Mouse (Mus musculus) E14TG2a.4 (cell line): ENCODE results near the gene Csdc2.
A peak's percentile ranks its signal among the peaks of the same experiment; 100 is the strongest.

Source experiments
- H3K27me3 ChIP-seq: 2 replicates; pipeline ENCODE4 v1.6.1; 2014; ENCODE audit warnings: low read length, control low read depth; ENCODE audit not compliant: insufficient read depth
- H3K36me3 ChIP-seq: 2 replicates; pipeline ENCODE4 v1.6.1; 2014; ENCODE audit warnings: low read length, control low read depth; ENCODE audit not compliant: insufficient read depth
- H3K4me1 ChIP-seq: replicated peaks from 2 replicates; pipeline ENCODE4 v1.6.1; 2014; ENCODE audit warnings: low read depth, low read length, control low read depth
- H3K4me3 ChIP-seq: replicated peaks from 2 replicates; pipeline ENCODE4 v1.5.1; 2014; ENCODE audit warnings: mild to moderate bottlenecking, low read length
- H3K9me3 ChIP-seq: 2 replicates; pipeline ENCODE4 v1.6.1; 2014; ENCODE audit warnings: low read length, control low read depth
- CTCF ChIP-seq: conservative IDR thresholded peaks from 2 replicates; pipeline ENCODE4 v1.5.1; 2014; ENCODE audit warnings: low read length
- NANOG ChIP-seq: IDR thresholded peaks from 2 replicates; pipeline ENCODE4 v1.6.1; 2014; ENCODE audit warnings: borderline replicate concordance, low read length, mixed read lengths
- POU5F1 ChIP-seq: IDR thresholded peaks from 2 replicates; pipeline ENCODE4 v1.6.1; 2014; ENCODE audit warnings: low read length, borderline replicate concordance

Gene Csdc2

DNA sequence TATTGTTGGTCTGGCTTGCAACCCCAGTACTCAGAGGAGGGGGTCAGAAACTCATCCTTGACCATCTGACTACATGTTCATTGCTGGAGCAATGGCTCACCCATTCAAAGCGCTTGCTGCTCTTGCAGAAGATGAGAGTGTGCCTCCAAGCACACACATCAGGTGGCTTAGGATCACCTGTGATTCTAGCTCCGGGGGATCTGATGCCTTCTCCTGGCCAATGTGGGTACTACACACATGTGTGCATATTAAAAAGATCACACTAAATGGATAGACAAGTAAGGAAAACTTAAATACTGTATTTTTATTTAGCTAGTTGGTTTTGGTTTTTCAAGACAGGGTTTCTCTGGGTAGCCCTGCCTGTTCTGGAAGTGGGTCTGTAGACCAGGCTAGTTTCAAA, 4.5 kb downstream of the Csdc2 start:
- H3K27me3 ChIP-seq: peaks cover 22% of the 10 kb centered on the region
- no peak overlapping the region for H3K4me3 ChIP-seq
- TF ChIP-seq CTCF (peak; percentile 81), NANOG (no peak)

DNA sequence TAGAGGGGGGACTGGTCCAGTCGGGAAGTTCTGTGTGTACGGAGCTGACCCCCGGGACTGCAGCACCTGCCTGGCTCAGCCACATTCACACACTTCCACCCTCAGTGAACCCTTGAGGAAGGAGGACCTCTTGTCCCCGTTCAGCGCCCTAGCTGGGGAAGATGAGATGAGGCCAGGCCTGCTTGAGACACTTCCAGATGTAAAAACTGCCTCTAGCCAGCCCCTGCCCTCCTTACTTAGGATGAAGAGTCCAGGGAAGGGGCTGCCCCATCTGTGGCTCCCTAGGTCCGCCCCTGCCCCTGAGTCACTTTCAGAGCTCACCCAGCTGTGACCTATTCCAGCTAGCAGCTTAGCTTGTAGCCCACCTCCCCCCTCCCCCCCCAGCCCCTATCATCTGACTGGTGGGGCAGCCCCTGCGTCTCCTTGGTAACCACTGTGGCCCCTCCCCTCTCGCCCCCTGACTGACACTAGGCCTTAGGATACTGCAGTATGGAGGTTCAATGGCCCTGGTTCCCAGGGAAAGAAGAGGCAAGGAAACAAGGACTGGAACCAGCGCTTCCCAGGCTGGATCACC, 6.7 kb downstream of the Csdc2 start:
- no peaks in the 10 kb centered on the region for H3K9me3 ChIP-seq
- TF ChIP-seq NANOG (no peak), CTCF (no peak), POU5F1 (no peak)

More for the DNA sequence above, 4.5 kb downstream of the Csdc2 start:
- no peaks in the 10 kb centered on the region for H3K9me3 ChIP-seq
- no peaks in the 10 kb centered on the region for H3K36me3 ChIP-seq
- peaks cover 48% of the 10 kb centered on the region for H3K4me1 ChIP-seq

DNA sequence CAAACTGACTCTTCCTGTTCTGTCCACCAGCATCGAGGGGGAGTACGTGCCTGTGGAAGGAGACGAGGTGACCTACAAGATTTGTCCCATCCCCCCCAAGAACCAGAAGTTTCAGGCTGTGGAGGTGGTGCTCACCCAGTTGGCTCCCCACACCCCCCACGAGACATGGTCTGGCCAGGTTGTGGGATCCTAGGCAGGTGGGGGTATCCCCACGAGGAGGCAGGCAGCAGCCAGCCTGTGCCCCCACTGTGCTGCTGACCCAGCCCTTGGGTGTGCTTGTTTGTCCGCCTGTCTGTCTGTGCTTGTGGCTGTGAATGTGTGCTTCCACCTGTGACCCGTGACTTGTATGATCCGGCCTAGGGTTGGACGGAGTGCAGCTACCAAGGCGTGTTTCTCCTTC, 12.5 kb downstream of the Csdc2 start:
- no peak for TF ChIP-seq NANOG
- no peak for TF ChIP-seq CTCF
- TF ChIP-seq POU5F1: no peak
- Histone ChIP-seq H3K9me3 (no peaks in the 10 kb centered on the region), H3K4me1 (peaks cover 42% of the 10 kb centered on the region), H3K4me3 (no peak overlapping the region), H3K27me3 (no peaks in the 10 kb centered on the region; the same call in 1 of the 2 replicates), H3K36me3 (peaks cover 45% of the 10 kb centered on the region)

More for the DNA sequence above, 6.7 kb downstream of the Csdc2 start:
- H3K36me3 ChIP-seq: no peaks in the 10 kb centered on the region
- H3K27me3 ChIP-seq: peaks cover 2% of the 10 kb centered on the region; the same call in 1 of the 2 replicates
- peaks cover 34% of the 10 kb centered on the region for H3K4me1 ChIP-seq
- H3K4me3 ChIP-seq: no peak overlapping the region

DNA sequence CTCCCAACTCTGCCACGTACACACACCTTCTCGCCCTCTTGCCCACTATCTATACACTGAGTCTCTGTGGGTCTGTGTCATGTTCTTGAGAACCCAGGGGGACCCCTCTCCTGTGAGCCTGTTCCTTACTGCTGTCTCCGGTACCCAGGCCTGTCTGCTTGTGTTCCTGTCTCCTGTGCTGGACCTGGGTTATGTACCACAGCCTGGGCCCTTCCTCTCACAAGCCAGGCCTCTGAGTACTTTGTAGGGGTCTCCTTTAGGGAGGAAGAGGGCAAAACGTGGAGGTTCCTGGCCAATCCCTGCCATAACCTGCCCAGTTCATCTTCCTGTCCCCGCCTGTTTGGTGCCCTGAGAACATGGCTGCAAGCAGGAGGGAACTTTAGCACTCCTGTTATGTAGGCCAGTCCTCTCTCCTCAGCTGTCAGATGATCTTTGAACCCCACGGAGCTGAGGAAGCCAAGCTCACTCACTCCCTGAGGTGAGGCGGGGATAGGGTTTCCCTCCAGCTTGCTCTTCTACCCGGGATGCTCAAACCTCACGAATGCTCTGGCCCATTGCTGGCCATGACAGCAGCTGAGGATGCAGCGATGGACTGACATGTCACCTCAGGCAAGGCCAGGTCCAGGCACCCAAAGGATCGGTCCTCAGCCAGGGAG, 13.0 kb downstream of the Csdc2 start:
- peaks cover 47% of the 10 kb centered on the region for H3K4me1 ChIP-seq
- peaks cover 50% of the 10 kb centered on the region for H3K36me3 ChIP-seq
- TF ChIP-seq POU5F1 (no peak), NANOG (no peak), CTCF (no peak)
- H3K27me3 ChIP-seq: no peaks in the 10 kb centered on the region; the same call in 1 of the 2 replicates
- H3K4me3 ChIP-seq: no peak overlapping the region
- no peaks in the 10 kb centered on the region for H3K9me3 ChIP-seq

DNA sequence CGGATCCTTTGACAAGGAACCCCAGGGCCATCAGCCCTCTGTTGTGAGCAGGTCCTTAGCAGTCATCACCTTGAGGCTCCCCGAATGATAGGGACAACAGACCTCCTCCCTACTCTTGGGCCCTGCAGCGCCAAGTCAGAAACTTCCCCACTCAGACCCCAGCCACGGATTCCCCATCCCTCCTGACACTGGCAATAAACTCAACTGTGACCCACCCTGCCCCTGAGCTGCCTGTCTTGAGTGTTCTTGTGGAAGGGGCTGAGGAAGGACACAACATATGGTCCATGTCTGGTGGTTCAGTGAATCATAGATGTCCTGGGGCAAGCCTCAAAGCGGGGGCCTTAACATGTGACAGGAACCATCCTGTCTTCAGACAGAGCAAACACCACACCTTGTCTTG, 14.2 kb downstream of the Csdc2 start:
- Histone ChIP-seq H3K27me3 (no peaks in the 10 kb centered on the region), H3K4me3 (no peak overlapping the region), H3K4me1 (peaks cover 53% of the 10 kb centered on the region), H3K36me3 (peaks cover 61% of the 10 kb centered on the region), H3K9me3 (no peaks in the 10 kb centered on the region)
- TF ChIP-seq POU5F1 (no peak), CTCF (no peak), NANOG (no peak)

DNA sequence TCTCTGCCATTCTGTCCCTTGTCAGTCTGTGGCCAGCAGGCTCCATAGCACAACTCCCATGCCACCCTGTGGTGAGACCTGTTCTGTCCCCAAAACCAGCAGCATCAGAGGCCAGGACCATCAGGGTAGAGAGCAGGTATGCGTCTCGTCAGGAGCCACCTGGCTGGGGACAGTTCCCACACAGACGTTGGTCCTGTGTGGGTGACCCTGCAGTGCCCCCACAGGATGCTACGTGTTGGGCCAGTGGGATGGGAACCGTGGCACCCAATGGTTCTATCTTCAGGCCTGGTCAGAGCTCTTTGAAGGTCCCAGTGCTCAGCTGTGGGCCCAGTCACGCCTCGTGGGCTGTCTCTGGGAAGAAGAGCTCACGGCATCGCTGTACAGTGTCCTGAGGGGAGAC, 14.6 kb downstream of the Csdc2 start:
- Histone ChIP-seq H3K9me3 (no peaks in the 10 kb centered on the region), H3K27me3 (no peaks in the 10 kb centered on the region), H3K4me1 (peaks cover 54% of the 10 kb centered on the region), H3K36me3 (peaks cover 66% of the 10 kb centered on the region), H3K4me3 (no peak overlapping the region)
- TF ChIP-seq NANOG (no peak), CTCF (no peak), POU5F1 (no peak)

DNA sequence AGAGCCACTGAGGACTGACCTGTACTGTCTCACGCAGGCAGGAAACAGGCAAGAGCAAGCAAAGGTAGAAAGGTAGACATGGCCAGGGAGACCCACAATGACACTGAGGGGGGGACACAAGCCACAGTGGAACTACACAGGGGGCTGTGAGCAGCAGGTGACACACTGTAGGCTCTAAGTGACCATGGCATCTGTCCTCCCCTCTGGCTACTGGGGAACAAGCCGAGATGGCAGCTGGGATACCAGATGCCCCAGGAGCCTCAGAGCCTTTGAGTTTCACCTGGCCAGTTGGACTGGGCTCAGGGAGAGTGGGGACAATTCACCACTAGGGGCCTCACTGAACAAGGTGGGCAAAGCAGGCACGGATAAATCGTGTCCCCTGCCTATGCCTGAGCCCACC, 15.8 kb downstream of the Csdc2 start:
- TF ChIP-seq CTCF (no peak), NANOG (no peak), POU5F1 (no peak)

DNA sequence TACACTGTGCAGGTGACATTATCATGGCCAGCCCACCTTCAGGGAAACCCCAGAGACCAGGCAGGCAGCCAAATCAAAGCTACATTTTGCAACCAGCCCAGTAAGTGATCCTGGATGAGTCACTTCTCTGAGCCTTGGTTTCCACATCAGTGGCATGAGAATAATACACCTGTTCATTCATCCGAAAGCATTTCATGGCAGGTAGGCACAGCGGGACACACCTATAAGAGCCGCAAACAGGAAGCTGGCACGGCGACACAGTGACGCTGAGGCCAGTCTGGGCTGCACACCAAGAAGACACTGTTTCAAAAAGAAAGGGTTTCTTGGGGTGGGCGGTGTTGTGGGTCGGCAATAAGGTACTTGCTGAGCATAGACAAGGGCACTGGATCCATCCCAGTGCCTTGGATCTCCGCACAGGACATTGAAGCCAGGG, 17.6 kb downstream of the Csdc2 start:
- no peak overlapping the region for H3K4me3 ChIP-seq
- H3K27me3 ChIP-seq: no peaks in the 10 kb centered on the region
- no peak for TF ChIP-seq CTCF
- H3K36me3 ChIP-seq: peaks cover 96% of the 10 kb centered on the region
- peaks cover 69% of the 10 kb centered on the region for H3K4me1 ChIP-seq
- H3K9me3 ChIP-seq: no peaks in the 10 kb centered on the region

More for the DNA sequence above, 15.8 kb downstream of the Csdc2 start:
- Histone ChIP-seq H3K27me3 (no peaks in the 10 kb centered on the region), H3K9me3 (no peaks in the 10 kb centered on the region), H3K36me3 (peaks cover 77% of the 10 kb centered on the region), H3K4me3 (no peak overlapping the region), H3K4me1 (peaks cover 59% of the 10 kb centered on the region)

DNA sequence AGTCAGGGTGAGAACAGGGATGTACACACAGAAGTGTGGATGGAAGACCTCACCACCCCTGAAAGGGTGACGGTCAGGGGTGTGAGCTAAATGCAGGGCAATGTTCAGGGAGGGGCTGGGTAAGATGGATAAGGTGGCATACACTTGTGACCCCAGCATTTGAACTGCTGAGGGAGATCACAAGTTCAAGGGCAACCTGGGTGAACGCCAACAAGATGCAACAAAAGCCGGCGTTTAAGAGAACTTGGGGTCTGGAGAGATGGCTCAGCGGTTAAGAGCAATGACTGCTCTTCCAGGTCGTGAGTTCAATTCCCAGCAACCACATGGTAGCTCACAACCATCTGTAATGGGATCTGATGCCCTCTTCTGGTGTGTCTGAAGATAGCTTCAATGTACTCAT, 18.2 kb downstream of the Csdc2 start:
- no peak overlapping the region for H3K4me3 ChIP-seq

More for the DNA sequence above, 18.2 kb downstream of the Csdc2 start:
- H3K9me3 ChIP-seq: no peaks in the 10 kb centered on the region
- no peaks in the 10 kb centered on the region for H3K27me3 ChIP-seq
- no peak for TF ChIP-seq POU5F1
- TF ChIP-seq NANOG: no peak
- TF ChIP-seq CTCF: no peak
- H3K4me1 ChIP-seq: peaks cover 68% of the 10 kb centered on the region
- H3K36me3 ChIP-seq: peaks cover 97% of the 10 kb centered on the region
